Mouse (Mus musculus) megakaryocyte-erythroid progenitor cell, adult 5-6 weeks (primary cell): ENCODE data around the gene Tex26. TPM values are rescaled to one million over a fixed set of nuclear protein-coding genes. Genes with fewer than 3 reads are reported as not detected.
A peak's percentile ranks its signal among the peaks of the same experiment; 100 is the strongest.

Source experiments
- ATAC-seq: replicated peaks from 2 replicates; pipeline ENCODE4 v1.8.0; 2016; ENCODE audit warnings: mild to moderate bottlenecking, inconsistent platforms; ENCODE audit not compliant: severe bottlenecking, poor library complexity, low FRiP score, low TSS enrichment
- total RNA-seq, 2 experiments: library from RNA; stranded (forward) in 1 of 2; stranded (reverse) in 1 of 2; fragments of 200-1000, 215-1000 nt in 1 of 2; fragments of >200 nt in 1 of 2; fragmentation: Nextera tagmentation in 1 of 2; gene quantifications; 2 replicates each; pipeline ENCODE4 v1.2.3; 2014 to 2017

Gene Tex26
- total RNA-seq, 2 experiments from 2014 or later, result not detected

DNA sequence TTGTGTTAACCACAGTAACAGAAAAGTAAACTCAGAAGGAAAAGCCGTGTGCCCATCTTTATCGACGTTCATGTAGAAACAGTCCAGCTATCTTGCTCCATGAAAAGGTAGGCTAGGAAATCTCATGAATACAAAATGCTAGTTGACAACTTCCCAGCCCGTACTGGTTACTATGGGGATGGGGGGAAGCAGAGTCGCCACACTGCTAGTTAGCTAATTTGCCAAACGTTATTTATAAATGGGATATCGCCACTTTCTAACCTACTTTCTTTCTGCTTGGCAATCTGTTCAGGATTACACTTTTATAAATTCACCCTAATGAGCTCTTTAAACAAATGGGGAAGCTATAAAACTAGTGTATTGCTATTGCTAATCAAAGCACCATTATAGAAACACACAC, 42.5 kb downstream of the Tex26 start:
- no peak for ATAC-seq

DNA sequence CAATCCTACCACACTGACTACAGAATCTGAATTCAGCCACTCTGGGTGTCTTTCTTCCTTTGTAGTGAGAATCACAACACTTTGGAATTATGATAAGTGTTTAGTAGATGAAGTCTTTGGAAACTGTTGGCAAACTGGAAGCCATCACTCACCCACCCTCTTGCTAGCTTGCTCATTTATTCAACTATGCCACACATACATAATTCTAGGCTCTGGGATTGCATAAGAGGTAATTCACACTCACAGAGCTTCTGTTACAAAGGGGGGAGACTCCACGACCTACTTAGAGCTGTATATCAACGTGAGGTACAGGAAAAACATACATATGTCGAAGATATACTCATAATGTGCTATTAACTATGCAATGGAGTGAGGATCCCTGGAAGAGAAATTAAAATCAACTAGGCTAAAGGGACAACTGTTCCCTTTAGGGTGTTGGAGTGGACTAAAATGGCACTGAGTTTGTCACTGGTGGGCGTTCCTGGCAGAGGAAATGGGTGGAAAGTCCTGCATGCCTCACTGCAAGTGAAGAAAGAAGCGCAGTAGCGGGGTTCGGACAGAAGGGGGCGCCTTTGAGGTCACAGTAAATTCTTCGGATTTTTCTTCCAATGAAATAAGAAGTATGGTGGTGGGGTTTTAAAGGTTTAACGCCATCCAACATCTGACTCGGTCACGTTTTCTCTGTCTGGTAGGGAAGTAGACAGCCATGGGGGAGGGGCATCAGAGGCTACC, 44.0 kb downstream of the Tex26 start:
- ATAC-seq, result 0 out of 2 replicates have a peak, but pooled peaks have one; percentile 31

DNA sequence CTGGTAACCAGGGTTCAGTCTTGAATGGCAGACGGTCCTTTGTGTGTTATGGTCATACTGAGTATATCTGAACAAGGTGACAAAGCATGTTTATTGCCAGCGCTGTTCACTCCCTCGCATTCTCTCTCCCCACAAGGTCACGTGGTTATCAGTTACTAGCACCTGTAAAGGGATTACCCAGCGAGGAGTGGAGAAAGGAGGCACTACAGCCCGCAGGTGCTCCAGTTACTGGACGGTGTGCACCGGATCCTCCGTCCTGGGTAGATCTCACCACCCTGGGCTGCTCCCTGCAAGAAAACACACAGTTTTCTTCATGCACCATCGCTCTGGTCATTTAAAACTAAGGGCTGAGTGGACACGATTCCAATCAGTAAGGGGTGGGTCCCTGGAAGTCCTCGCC, 44.8 kb downstream of the Tex26 start:
- peak; percentile 42 for ATAC-seq

DNA sequence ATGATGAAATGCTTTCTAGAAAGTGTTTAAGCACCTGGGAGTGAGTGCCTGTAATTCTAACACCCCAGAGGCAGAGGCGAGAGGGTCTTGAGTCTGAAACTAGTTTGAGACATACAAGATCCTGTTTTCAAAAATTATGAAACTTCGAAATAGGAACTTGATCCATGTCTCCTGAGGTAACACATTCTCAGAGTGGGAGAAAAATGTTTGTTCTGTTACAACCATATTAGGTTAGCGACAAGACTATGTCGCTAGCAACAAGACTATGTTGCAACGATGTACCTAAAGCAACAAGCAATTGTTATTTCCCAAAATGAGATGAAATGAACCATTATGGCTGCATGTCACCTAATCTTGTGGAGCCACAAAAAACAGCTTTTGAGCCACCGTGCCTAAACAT, 46.0 kb downstream of the Tex26 start:
- no peak for ATAC-seq

DNA sequence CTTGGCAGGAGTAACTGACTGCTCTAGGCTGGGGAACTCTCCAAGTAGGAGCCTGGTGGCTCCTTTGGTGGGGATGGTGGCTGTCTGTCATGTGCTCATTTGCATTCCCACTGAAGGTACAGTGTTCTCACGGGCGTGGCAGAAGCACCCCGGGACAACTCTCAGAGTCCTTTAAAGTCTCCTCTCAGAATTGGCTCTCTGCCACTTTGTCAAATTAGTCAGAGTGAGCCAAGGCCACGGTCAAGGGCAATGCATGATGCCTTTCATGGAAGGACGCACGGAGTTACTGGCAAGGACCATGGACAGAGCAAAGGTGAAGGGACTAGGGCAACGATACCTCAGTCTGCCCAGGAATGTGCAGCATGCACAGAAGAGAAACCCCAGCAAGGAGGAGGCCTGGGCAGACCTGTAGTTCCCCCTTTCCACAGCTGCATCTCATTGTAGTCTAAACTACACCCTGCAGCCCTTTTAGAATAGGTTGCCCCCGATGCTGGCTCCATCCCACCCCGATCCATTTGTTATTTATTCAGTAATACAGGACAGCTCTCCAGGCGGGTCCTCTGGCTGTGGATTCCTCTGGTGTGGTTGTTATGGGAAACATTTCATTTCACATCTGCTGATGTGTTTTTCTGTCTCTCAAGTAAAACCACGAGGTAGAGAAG, 49.0 kb downstream of the Tex26 start:
- 0 out of 2 replicates have a peak, but pooled peaks have one; percentile 11 for ATAC-seq

DNA sequence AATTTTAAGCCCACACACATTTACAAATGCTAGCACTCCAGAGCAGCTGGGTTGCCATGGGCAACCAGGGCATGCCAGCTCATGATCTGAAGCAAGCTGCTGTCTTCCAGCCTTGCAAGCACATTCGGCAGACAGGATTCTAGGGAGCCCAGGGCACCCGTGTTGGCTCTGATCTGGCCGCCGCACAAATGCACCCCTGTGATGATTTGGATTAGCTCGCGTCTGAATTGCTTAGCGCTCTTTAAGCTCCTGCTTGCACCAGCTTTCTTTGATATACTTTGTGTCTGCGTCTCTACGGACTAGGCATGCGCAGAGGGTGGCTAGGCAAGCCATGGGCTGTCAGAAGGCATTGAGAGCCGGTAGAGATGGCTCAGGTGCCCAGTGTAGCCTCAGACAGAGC, 49.7 kb downstream of the Tex26 start:
- no peak for ATAC-seq

DNA sequence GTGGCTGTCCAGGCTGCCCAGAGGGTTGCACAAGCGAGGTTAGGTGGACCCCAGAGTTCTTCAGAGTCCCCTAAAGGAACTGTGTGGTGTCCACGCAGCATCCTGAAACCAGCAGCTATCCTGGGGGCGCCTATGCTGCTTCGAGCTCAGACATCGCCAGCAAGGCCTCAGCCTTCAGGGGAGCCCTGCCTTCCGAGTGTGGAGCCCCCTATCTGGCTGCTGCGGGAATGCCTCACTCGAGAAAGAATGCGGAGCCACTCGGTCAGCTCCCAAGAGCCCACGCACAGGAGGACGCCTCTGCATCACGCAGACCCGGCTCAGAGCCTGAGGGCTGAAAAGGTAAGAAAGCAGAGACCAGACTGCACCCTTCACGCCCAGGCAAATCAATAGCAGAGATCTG, 50.8 kb downstream of the Tex26 start:
- no peak for ATAC-seq

DNA sequence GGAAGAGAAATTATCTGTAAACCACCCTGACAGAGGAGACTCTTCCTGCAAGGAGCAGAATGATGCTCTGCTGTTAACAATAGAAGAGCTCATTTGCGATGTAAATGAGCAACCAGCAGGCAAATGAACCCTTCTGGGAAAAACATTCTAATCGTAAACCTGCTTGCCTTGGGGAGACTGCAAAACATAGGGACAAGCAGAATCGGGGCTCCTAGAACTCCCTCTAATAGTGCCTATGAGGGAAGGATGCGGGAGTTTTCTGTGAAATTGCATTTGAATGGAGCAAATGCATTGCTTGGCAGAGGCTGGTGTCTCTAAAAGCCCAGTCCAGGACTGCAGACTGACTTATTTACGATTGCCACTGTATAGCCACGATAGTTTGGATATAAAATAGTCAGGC, 56.2 kb downstream of the Tex26 start:
- no peak for ATAC-seq

DNA sequence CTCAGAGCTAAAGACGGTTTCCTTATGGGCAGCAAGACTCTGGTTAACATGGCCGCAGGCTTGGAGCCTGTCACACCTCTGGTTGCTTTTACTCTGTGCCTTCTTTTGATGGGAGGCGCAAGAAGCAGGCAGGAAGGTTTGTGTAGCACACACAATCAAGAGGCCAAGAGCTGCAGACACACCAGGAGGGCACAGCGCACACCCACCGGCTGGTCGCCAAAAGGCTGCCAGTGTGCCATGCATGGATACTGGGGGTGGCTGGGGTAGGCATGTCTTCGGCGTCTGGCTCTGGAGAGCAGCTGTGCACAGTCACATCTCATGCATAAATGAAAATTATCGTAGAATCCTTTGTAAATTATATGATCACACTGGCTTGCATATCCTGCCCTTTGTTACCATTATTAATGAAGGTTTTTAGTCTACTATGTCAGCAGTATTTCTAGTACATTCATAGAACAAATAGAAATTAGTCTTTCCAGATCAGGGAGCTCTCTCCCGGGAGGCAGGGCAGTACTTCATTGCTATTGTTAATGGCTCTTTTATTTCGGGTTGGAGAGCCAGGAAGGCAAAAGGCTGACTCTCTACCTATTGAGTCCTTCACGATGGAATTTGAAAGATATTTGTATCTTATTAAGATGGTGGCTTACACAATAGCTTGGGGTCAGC, 57.1 kb downstream of the Tex26 start:
- ATAC-seq, result no peak

DNA sequence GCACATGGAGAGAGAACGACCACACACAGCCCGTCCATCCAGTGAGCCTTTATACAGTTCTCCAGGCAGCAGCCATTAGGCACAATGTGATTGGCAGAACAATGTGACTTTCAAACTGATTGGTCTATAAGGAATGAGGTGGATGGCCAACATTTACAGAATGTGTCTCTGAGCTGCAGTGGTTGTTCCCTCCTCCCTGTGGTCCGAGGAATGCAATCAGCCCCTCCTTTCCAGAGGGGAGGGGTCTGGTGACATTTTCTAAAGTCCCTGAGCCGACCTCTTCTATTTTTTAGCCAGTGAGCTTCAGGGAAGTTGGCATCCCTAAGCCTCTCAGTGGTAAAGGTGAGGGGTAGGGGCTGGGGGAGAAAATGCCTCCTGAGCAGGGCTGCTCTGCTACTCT, 60.5 kb downstream of the Tex26 start:
- ATAC-seq, result no peak

DNA sequence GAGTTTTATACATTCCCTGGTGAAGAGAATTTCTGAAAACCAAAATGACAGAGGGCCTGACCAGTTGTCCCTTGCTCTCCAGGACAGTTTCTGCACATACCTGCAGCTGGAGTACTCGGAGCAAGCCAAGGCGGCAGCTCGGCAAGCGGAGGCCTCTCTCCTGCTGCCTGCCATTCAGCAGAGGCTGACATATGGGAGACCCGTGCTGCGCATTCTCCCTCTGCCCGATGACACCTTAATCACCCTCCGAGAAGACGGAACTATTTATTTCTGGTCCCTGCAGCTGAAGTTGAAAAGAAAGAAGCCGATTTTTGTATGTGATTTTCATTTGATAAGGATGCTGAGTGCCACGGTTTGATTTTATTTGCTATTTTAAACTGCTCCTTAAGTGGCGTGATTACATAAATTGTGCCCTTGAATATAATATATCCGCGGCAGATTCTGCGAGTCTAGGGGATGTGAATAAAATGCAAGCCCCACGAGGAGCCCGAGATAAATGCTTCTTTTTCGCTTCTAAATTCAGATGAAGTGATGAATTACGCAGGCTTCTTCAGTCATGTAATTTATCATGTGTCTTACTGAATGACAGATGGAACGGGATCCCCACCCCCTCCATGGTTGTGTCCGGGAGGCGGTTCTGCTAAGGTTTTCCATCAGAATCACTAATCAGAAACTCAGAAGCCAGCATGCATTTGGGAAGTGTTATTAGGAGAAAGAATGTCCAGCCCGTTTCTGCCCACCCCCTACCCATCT, 64.1 kb downstream of the Tex26 start:
- no peak for ATAC-seq

DNA sequence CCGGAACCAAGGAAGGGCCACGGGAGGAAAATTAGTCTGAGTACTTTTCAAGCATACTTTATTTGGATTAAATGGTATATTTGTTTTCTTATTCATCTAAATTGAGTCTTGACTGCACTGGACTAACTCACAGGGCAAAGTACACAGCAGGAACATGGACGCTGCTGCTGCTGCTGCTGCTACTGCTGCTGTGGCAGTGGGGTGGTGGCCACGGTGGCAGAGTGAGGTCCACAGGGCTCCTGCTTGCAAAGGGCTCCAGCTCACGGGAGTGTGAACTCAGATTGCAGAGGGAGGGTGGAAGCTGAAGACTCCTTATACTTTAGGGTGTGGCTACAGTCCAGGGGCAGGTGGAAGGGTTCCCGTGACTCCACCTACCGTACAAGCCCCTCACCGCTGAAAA, 65.5 kb downstream of the Tex26 start:
- no peak for ATAC-seq

DNA sequence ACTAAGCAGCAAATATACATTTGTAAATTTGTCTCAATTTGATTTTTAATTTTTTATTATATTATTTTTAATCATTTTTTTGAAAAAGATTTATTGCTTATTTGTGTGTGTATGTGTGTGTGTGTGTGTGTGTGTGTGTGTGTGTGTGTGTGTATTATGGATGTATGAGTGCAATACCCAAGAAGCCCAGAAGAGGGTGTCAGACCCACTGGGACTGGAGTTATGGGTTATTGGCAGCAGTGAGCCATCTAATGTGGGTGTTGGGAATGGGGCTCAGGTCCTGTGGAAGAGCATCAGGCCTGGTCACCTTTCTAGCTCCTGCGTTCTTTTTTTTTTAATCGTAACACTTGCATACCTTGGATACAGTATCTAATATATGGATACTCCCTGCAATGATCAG, 66.6 kb downstream of the Tex26 start:
- ATAC-seq, result no peak

DNA sequence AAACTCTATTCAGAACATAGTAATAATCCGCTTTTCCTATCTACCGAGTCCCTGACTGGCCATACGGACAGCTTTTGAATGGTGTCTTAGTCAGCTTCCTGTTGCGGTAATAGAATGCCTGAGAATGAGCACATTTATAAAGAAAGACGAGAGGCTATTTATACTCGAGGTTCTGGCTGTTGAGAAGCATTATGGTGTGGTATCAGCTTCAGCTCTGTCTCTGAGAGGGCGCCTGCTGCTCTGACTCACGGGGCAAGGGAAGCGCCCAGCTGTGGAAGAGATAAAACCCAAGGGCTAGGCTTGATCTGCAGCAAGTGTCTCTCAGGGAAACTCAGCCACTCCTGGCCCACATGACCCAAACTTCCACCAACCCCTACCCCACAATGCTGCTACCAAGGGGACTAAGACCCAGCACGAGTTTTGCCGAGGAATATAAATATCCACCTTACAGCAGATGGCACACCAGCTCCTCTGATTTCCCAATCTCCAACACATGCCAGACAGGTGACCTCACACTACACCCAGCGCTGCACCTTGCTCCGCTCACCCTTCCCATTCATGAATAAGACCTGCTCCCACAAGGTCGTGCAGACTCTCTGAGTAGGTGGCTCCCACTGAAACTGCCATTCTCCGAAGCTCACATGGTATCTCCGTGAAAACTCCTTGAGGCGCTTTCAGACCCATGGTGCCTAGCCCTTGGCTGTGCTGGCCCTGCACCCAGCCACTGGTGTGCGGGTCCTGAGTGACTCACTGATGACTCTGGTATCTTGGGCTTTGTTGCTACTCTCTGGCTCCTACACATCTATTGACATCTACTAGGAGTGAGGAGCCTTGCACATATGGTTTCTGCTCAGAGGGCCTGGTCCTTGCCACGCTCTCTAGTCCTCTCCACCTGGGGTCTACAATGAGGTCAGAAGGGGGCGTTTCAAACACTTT, 68.9 kb downstream of the Tex26 start:
- no peak for ATAC-seq

DNA sequence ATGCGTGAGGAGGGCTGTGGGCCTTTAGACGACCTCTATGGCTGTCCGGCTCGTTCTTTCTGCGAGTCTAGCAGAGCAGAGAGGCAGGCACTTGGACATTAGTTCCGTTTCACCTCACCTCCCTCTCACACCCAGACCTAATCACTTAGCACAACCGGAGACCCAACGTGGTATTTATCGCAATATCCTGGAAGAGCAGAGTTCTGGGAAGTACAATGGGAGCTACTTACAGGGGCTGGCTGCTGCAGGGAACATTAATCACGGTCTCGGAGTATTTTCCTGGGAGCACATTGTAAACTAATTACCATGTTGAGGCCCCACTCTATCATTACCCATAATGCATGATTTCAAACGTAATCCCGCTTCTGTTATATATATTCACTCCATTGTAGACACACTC, 70.9 kb downstream of the Tex26 start:
- no peak for ATAC-seq

DNA sequence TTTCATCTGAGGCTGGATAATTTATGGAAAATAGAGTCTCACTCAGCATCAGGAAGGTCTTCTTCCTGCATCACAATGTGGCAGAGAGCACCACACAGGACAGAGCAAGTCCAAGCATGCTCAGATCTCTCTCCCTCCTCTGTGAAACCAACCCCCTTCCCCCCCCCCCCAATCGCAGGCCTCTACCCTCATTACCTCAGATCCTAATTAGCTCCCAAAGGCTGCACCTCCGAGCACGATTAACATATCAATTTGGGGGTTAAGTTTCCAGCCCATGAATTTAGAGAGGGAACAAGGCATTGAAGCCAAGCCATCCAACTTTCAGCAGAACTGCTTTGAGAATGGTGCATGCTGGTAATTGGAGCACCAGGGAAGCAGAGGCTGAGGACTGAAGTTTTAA, 73.2 kb downstream of the Tex26 start:
- no peak for ATAC-seq

DNA sequence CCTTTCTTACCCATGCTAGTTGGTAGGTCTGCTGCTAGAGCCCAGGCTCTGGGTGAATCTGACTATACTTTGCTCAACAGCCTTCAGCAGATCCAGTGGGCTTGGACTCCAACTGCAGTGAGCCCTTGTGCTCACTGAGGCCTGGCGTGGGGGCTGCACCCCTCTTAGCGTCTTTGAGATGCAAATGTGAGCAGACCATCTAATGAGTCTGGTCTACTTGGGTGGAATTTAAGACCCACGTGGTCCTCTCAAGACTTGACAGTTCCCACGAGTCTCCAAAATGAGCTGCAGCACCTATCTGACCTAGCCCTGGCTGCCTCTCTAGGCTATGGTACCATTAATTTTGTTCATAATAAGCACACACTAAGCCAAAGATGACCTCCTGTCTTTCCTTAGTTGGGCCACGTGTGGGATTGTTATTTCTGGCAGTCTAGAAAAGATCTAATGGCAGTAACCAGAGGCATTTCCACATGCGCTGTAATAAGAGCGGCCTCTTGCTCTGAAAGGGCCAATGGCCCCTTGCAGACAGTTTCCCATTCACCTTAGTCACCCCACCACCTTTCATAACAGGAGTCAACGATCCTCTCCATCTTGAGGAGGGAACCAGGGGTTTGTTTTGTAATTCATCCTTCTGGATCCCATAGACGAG, 74.1 kb downstream of the Tex26 start:
- no peak for ATAC-seq

DNA sequence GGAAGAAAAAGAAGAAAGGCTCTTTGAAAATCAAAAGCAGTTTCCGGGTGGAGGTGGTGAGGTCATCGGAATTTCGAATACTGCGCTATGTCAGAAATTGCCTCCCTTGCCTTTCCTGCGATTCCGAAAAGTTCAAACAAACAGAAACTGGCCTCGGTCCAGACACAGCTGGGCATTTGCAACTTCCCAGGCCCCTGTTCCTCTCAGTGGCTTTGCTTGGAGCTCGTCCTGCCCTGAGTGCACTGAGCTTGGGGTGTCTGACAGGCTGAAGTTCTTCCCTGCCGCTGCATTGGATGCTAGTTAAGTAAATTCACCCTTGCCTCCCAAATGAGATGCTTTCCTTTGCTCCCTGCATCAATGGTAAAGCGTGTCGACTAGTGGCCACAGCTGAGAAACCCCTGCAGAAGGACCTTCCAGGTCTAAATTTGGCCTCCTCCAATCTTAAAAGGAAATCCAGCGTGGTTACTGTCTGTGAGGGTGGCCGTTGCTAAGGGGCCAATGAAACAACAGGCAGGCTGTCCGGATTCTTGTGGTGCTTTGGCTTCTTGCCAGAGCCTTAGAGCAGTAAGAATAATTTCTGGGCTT, 74.7 kb downstream of the Tex26 start:
- no peak for ATAC-seq
